Mouse (Mus musculus) E14TG2a.4 (cell line): ENCODE data around the gene Xpo6.

Experiments used
- H3K27me3 ChIP-seq: 2 replicates; pipeline ENCODE4 v1.6.1; 2014; ENCODE audit warnings: low read length, control low read depth; ENCODE audit not compliant: insufficient read depth
- H3K36me3 ChIP-seq: 2 replicates; pipeline ENCODE4 v1.6.1; 2014; ENCODE audit warnings: low read length, control low read depth; ENCODE audit not compliant: insufficient read depth
- H3K4me1 ChIP-seq: replicated peaks from 2 replicates; pipeline ENCODE4 v1.6.1; 2014; ENCODE audit warnings: low read depth, low read length, control low read depth
- H3K4me3 ChIP-seq: replicated peaks from 2 replicates; pipeline ENCODE4 v1.5.1; 2014; ENCODE audit warnings: mild to moderate bottlenecking, low read length
- H3K9me3 ChIP-seq: 2 replicates; pipeline ENCODE4 v1.6.1; 2014; ENCODE audit warnings: low read length, control low read depth
- CTCF ChIP-seq: conservative IDR thresholded peaks from 2 replicates; pipeline ENCODE4 v1.5.1; 2014; ENCODE audit warnings: low read length
- NANOG ChIP-seq: IDR thresholded peaks from 2 replicates; pipeline ENCODE4 v1.6.1; 2014; ENCODE audit warnings: borderline replicate concordance, low read length, mixed read lengths
- POU5F1 ChIP-seq: IDR thresholded peaks from 2 replicates; pipeline ENCODE4 v1.6.1; 2014; ENCODE audit warnings: low read length, borderline replicate concordance

Gene Xpo6

GRCm38 (mm10) chr7:126099835-126100234, 100.5 kb downstream of the Xpo6 start:
- no peaks in the 10 kb centered on the region for H3K9me3 ChIP-seq
- TF ChIP-seq CTCF = no peak
- TF ChIP-seq POU5F1 = no peak
- TF ChIP-seq NANOG = no peak
- no peaks in the 10 kb centered on the region for H3K27me3 ChIP-seq
- no peak overlapping the region for H3K4me3 ChIP-seq
- H3K36me3 ChIP-seq = peaks cover 88% of the 10 kb centered on the region
- peaks cover 10% of the 10 kb centered on the region for H3K4me1 ChIP-seq

GRCm38 (mm10) chr7:126099163-126099775, 101.0 kb downstream of the Xpo6 start:
- TF ChIP-seq NANOG = no peak
- no peak for TF ChIP-seq CTCF
- TF ChIP-seq POU5F1 = no peak
- Histone ChIP-seq H3K9me3 (no peaks in the 10 kb centered on the region), H3K27me3 (no peaks in the 10 kb centered on the region), H3K36me3 (peaks cover 82% of the 10 kb centered on the region), H3K4me1 (peaks cover 11% of the 10 kb centered on the region), H3K4me3 (no peak overlapping the region)

- Histone ChIP-seq H3K9me3 (no peaks in the 10 kb centered on the region), H3K4me3 (no peak overlapping the region), H3K27me3 (no peaks in the 10 kb centered on the region), H3K36me3 (peaks cover 64% of the 10 kb centered on the region), H3K4me1 (peaks cover 20% of the 10 kb centered on the region)
- no peak for TF ChIP-seq CTCF
- TF ChIP-seq POU5F1 = no peak
- no peak for TF ChIP-seq NANOG
These were observed 102.9 kb downstream of the Xpo6 start for GRCm38 (mm10) chr7:126097219-126097915.

GRCm38 (mm10) chr7:126096596-126096995, 103.7 kb downstream of the Xpo6 start:
- peaks cover 57% of the 10 kb centered on the region for H3K36me3 ChIP-seq
- H3K27me3 ChIP-seq = no peaks in the 10 kb centered on the region
- peaks cover 20% of the 10 kb centered on the region for H3K4me1 ChIP-seq
- no peak for TF ChIP-seq POU5F1
- no peak for TF ChIP-seq NANOG
- no peak for TF ChIP-seq CTCF
- no peak overlapping the region for H3K4me3 ChIP-seq
- H3K9me3 ChIP-seq = no peaks in the 10 kb centered on the region

- no peaks in the 10 kb centered on the region for H3K27me3 ChIP-seq
- TF ChIP-seq CTCF (no peak), NANOG (no peak), POU5F1 (no peak)
- H3K36me3 ChIP-seq = peaks cover 38% of the 10 kb centered on the region
- H3K9me3 ChIP-seq = no peaks in the 10 kb centered on the region
- no peak overlapping the region for H3K4me3 ChIP-seq
- H3K4me1 ChIP-seq = peaks cover 20% of the 10 kb centered on the region
These were observed 105.6 kb downstream of the Xpo6 start for GRCm38 (mm10) chr7:126094738-126095137.

GRCm38 (mm10) chr7:126093162-126093561, 107.1 kb downstream of the Xpo6 start:
- Histone ChIP-seq H3K27me3 (no peaks in the 10 kb centered on the region), H3K4me3 (no peak overlapping the region), H3K36me3 (peaks cover 24% of the 10 kb centered on the region), H3K9me3 (no peaks in the 10 kb centered on the region), H3K4me1 (peaks cover 20% of the 10 kb centered on the region)
- TF ChIP-seq POU5F1 (no peak), NANOG (no peak), CTCF (no peak)

- TF ChIP-seq NANOG (no peak), CTCF (peak; percentile 94), POU5F1 (no peak)
These were observed 110.5 kb downstream of the Xpo6 start for GRCm38 (mm10) chr7:126089782-126090181.

GRCm38 (mm10) chr7:126088155-126088554, 112.1 kb downstream of the Xpo6 start:
- TF ChIP-seq CTCF (peak; percentile 42), NANOG (no peak)
- Histone ChIP-seq H3K4me1 (peaks cover 15% of the 10 kb centered on the region), H3K27me3 (peaks cover 39% of the 10 kb centered on the region), H3K4me3 (no peak overlapping the region), H3K9me3 (no peaks in the 10 kb centered on the region), H3K36me3 (no peaks in the 10 kb centered on the region)

More at GRCm38 (mm10) chr7:126089782-126090181, 110.5 kb downstream of the Xpo6 start:
- Histone ChIP-seq H3K4me1 (peaks cover 14% of the 10 kb centered on the region; the same call in 1 of the 2 replicates), H3K9me3 (no peaks in the 10 kb centered on the region), H3K4me3 (no peak overlapping the region), H3K27me3 (peaks cover 23% of the 10 kb centered on the region), H3K36me3 (no peaks in the 10 kb centered on the region)

- no peaks in the 10 kb centered on the region for H3K36me3 ChIP-seq
- H3K27me3 ChIP-seq = peaks cover 44% of the 10 kb centered on the region
- no peaks in the 10 kb centered on the region for H3K9me3 ChIP-seq
- TF ChIP-seq NANOG (no peak), POU5F1 (no peak), CTCF (no peak)
- H3K4me3 ChIP-seq = no peak overlapping the region
- H3K4me1 ChIP-seq = peaks cover 18% of the 10 kb centered on the region
These were observed 112.7 kb downstream of the Xpo6 start for GRCm38 (mm10) chr7:126087602-126088001.
